Mouse (Mus musculus) heart, adult 2 months (tissue): ENCODE measurements at regions not wholly inside any gene's neighbourhood (a gene's known extent, or its start where the extent isn't known, plus 50 kb on each side); places are given as distances from the start of the nearest gene placed in this dataset.
"Not testable (repeated sequence)": the region's sequence is repeated elsewhere in the genome, so short reads cannot be mapped to it uniquely, and the experiment has no call there.

Experiments
- DNase-seq, 2 experiments: peaks; one replicate each; pipeline ENCODE4 v3.0.0; 2021
- H3K27ac ChIP-seq: fragments of 200-600 bp; 2 replicates; pipeline ENCODE4 v1.8.1; 2022
- H3K27me3 ChIP-seq: fragments of 200-500 bp; 2 replicates; pipeline ENCODE4 v1.6.1; 2012; ENCODE audit warnings: mild to moderate bottlenecking, low read length, inconsistent platforms, mixed read lengths; ENCODE audit not compliant: control insufficient read depth, insufficient read depth
- H3K36me3 ChIP-seq: fragments of 200-500 bp; 2 replicates; pipeline ENCODE4 v1.6.1; 2012; ENCODE audit warnings: low read length, inconsistent platforms; ENCODE audit not compliant: control insufficient read depth, insufficient read depth
- H3K4me1 ChIP-seq: fragments of 200-500 bp; 2 replicates; pipeline ENCODE4 v1.6.1; 2011; ENCODE audit warnings: low read length; ENCODE audit not compliant: control insufficient read depth, insufficient read depth
- H3K4me3 ChIP-seq: fragments of 200-600 bp; 2 replicates; pipeline ENCODE4 v1.8.1; 2022
- H3K79me2 ChIP-seq: fragments of 200-500 bp; replicated peaks from 2 replicates; pipeline ENCODE4 v1.6.1; 2012; ENCODE audit warnings: mild to moderate bottlenecking, inconsistent platforms, low read length, moderate library complexity, mixed read lengths; ENCODE audit not compliant: control insufficient read depth, insufficient read depth
- H3K9ac ChIP-seq: fragments of 200-500 bp; 2 replicates; pipeline ENCODE4 v1.6.1; 2012; ENCODE audit warnings: low read depth, mild to moderate bottlenecking, control low read depth, inconsistent platforms, low read length, mixed read lengths
- CTCF ChIP-seq: fragments of 200-600 bp; IDR thresholded peaks from 2 replicates; pipeline ENCODE4 v1.8.1; 2022; ENCODE audit warnings: antibody characterized with exemption, mild to moderate bottlenecking, moderate library complexity
- EP300 ChIP-seq: fragments of 200-500 bp; IDR thresholded peaks from 2 replicates; pipeline ENCODE4 v1.6.1; 2011; ENCODE audit warnings: low read depth, low read length, control low read depth; ENCODE audit not compliant: insufficient read depth
- POLR2A ChIP-seq: fragments of 200-500 bp; IDR thresholded peaks from 2 replicates; pipeline ENCODE4 v1.6.1; 2011; ENCODE audit warnings: mild to moderate bottlenecking, low read depth, low read length, control low read depth; ENCODE audit not compliant: insufficient read depth
- WGBS: fragments of 180-500 bp; shearing (Covaris S2); methylation state at CpG from one replicate; pipeline ENCODE4 v1.1.7; 2018; 5-methylcytosine and 5-hydroxymethylcytosine counted together
- intact Hi-C: fragments of 180-260 bp; cut with DNase I; formaldehyde crosslinking; loops from one replicate; pipeline ENCODE4 v1.15.1; 2025

- Histone ChIP-seq H3K27ac (no peak overlapping the region), H3K9ac (no peak overlapping the region), H3K4me3 (no peak overlapping the region), H3K79me2 (no peaks in the 10 kb centered on the region), H3K4me1 (no peaks in the 10 kb centered on the region), H3K36me3 (no peaks in the 10 kb centered on the region), H3K27me3 (no peaks in the 10 kb centered on the region)
- WGBS = 87% methylated on average over 1 of the region's 1 CpGs
- no peak for DNase-seq
- intact Hi-C loops = no loop called here
- no peak for TF ChIP-seq CTCF
- TF ChIP-seq EP300 = no peak
- no peak for TF ChIP-seq POLR2A
Observed at GRCm38 (mm10) chr13:16465812-16466211, 454.2 kb downstream of the Inhba start.

- Histone ChIP-seq H3K4me3 (no peak overlapping the region), H3K79me2 (no peaks in the 10 kb centered on the region), H3K27me3 (no peaks in the 10 kb centered on the region), H3K36me3 (no peaks in the 10 kb centered on the region), H3K9ac (no peak overlapping the region), H3K4me1 (no peaks in the 10 kb centered on the region), H3K27ac (no peak overlapping the region)
- 62% methylated on average over 1 of the region's 1 CpGs for WGBS
- TF ChIP-seq CTCF = no peak
- TF ChIP-seq EP300 = no peak
- no peak for TF ChIP-seq POLR2A
- intact Hi-C loops = no loop called here
- DNase-seq = no peak
Observed at GRCm38 (mm10) chr13:16476515-16476914, 464.9 kb downstream of the Inhba start.

GRCm38 (mm10) chr13:16487292-16487691 is 475.6 kb downstream of the Inhba start:
- Histone ChIP-seq H3K79me2 (no peaks in the 10 kb centered on the region), H3K27me3 (no peaks in the 10 kb centered on the region), H3K36me3 (no peaks in the 10 kb centered on the region), H3K27ac (no peak overlapping the region), H3K4me1 (no peaks in the 10 kb centered on the region), H3K4me3 (no peak overlapping the region), H3K9ac (no peak overlapping the region)
- intact Hi-C loops = no loop called here
- no peak for DNase-seq
- TF ChIP-seq CTCF (no peak), POLR2A (no peak), EP300 (no peak)

GRCm38 (mm10) chr13:16490680-16491079 is 479.0 kb downstream of the Inhba start:
- H3K9ac ChIP-seq, intact Hi-C loops, H3K36me3 ChIP-seq, H3K79me2 ChIP-seq, H3K4me3 ChIP-seq, H3K27ac ChIP-seq, DNase-seq, H3K27me3 ChIP-seq, H3K4me1 ChIP-seq: not testable (repeated sequence)
- 52% methylated on average over 6 of the region's 6 CpGs for WGBS

- no peak overlapping the region for H3K4me3 ChIP-seq
- DNase-seq = no peak
- no peak overlapping the region for H3K27ac ChIP-seq
- H3K4me1 ChIP-seq = no peaks in the 10 kb centered on the region
- no peaks in the 10 kb centered on the region for H3K36me3 ChIP-seq
- WGBS = 76% methylated on average over 1 of the region's 1 CpGs
- H3K79me2 ChIP-seq = no peaks in the 10 kb centered on the region
- no peaks in the 10 kb centered on the region for H3K27me3 ChIP-seq
- H3K9ac ChIP-seq = no peak overlapping the region
- no peak for TF ChIP-seq CTCF
- no peak for TF ChIP-seq EP300
- TF ChIP-seq POLR2A = no peak
- intact Hi-C loops = no loop called here
Observed at GRCm38 (mm10) chr13:16498052-16498451, 486.4 kb downstream of the Inhba start.

- Histone ChIP-seq H3K27ac (no peak overlapping the region), H3K36me3 (no peaks in the 10 kb centered on the region), H3K4me1 (no peaks in the 10 kb centered on the region), H3K9ac (no peak overlapping the region), H3K4me3 (no peak overlapping the region), H3K27me3 (no peaks in the 10 kb centered on the region), H3K79me2 (no peaks in the 10 kb centered on the region)
- no peak for DNase-seq
- TF ChIP-seq CTCF = no peak
- intact Hi-C loops = no loop called here
- 64% methylated on average over 4 of the region's 4 CpGs for WGBS
Observed at GRCm38 (mm10) chr13:16512876-16513275, 501.2 kb downstream of the Inhba start.

- Histone ChIP-seq H3K27ac (no peak overlapping the region), H3K4me3 (no peak overlapping the region), H3K9ac (no peak overlapping the region), H3K36me3 (no peaks in the 10 kb centered on the region), H3K27me3 (no peaks in the 10 kb centered on the region), H3K79me2 (no peaks in the 10 kb centered on the region), H3K4me1 (no peaks in the 10 kb centered on the region)
- no peak for TF ChIP-seq CTCF
- TF ChIP-seq EP300 = no peak
- no peak for TF ChIP-seq POLR2A
- no peak for DNase-seq
- intact Hi-C loops = no loop called here
Observed at GRCm38 (mm10) chr13:16515195-16515594, 503.5 kb downstream of the Inhba start.
